Mouse (Mus musculus): ENCODE data around the gene Svopl. TPM values are rescaled to one million over a fixed set of nuclear protein-coding genes. Genes with fewer than 3 reads are reported as not detected.
A peak's percentile ranks its signal among the peaks of the same experiment; 100 is the strongest.

The Svopl gene
- total and polyA plus RNA-seq, 3 experiments, result 0.39 to 2.1 (median 0.41) TPM

- intact Hi-C loops (cut with DNase I), result no loop called here
- DNase-seq, result peak in 1 of 2 experiments; percentile 23
- TF ChIP-seq POLR2A (IDR thresholded peaks at IDR 0.05; ENCODE audit: insufficient read depth, low read depth, low read length) (no peak), EP300 (IDR thresholded peaks at IDR 0.05; ENCODE audit: insufficient read depth, low read depth, low read length) (no peak), CTCF (IDR thresholded peaks at IDR 0.05) (no peak)
- Histone ChIP-seq H3K27ac (peak overlapping the region; percentile 24), H3K9ac (ENCODE audit: low read depth, low read length) (no peak overlapping the region), H3K36me3 (ENCODE audit: control insufficient read depth, insufficient read depth, low read length) (no peaks in the 10 kb centered on the region), H3K4me3 (no peak overlapping the region), H3K4me1 (ENCODE audit: control insufficient read depth, insufficient read depth, low read length) (peaks cover 7% of the 10 kb centered on the region), H3K79me2 (replicated peaks; ENCODE audit: control insufficient read depth, insufficient read depth, low read length) (no peaks in the 10 kb centered on the region), H3K27me3 (ENCODE audit: control insufficient read depth, insufficient read depth, low read length) (no peaks in the 10 kb centered on the region)
- WGBS, result 35% methylated on average over 6 of the region's 6 CpGs
Observed at GRCm38 (mm10) chr6:38048800-38049561, 2.2 kb upstream of the Svopl start.

GRCm38 (mm10) chr6:38048003-38048402 is 1.2 kb upstream of the Svopl start:
- Histone ChIP-seq H3K9ac (ENCODE audit: low read depth, low read length) (no peak overlapping the region), H3K79me2 (replicated peaks; ENCODE audit: control insufficient read depth, insufficient read depth, low read length) (no peaks in the 10 kb centered on the region), H3K27me3 (ENCODE audit: control insufficient read depth, insufficient read depth, low read length) (no peaks in the 10 kb centered on the region), H3K36me3 (ENCODE audit: control insufficient read depth, insufficient read depth, low read length) (no peaks in the 10 kb centered on the region), H3K27ac (peak overlapping the region; percentile 8; the same call in 1 of the 2 replicates), H3K4me3 (no peak overlapping the region), H3K4me1 (ENCODE audit: control insufficient read depth, insufficient read depth, low read length) (peaks cover 7% of the 10 kb centered on the region)
- intact Hi-C loops (cut with DNase I), result no loop called here
- WGBS, result 80% methylated on average over 4 of the region's 4 CpGs
- no peak for DNase-seq
- no peak for TF ChIP-seq CTCF (IDR thresholded peaks at IDR 0.05)
- TF ChIP-seq EP300 (IDR thresholded peaks at IDR 0.05; ENCODE audit: insufficient read depth, low read depth, low read length), result no peak
- no peak for TF ChIP-seq POLR2A (IDR thresholded peaks at IDR 0.05; ENCODE audit: insufficient read depth, low read depth, low read length)

- Histone ChIP-seq H3K9ac (ENCODE audit: low read depth, low read length) (no peak overlapping the region), H3K4me1 (ENCODE audit: control insufficient read depth, insufficient read depth, low read length) (peaks cover 7% of the 10 kb centered on the region), H3K4me3 (no peak overlapping the region), H3K36me3 (ENCODE audit: control insufficient read depth, insufficient read depth, low read length) (no peaks in the 10 kb centered on the region), H3K27ac (peak overlapping the region; percentile 42), H3K79me2 (replicated peaks; ENCODE audit: control insufficient read depth, insufficient read depth, low read length) (no peaks in the 10 kb centered on the region), H3K27me3 (ENCODE audit: control insufficient read depth, insufficient read depth, low read length) (no peaks in the 10 kb centered on the region)
- no peak for DNase-seq
- 67% methylated on average over 5 of the region's 5 CpGs for WGBS
- no peak for TF ChIP-seq EP300 (IDR thresholded peaks at IDR 0.05; ENCODE audit: insufficient read depth, low read depth, low read length)
- intact Hi-C loops (cut with DNase I), result no loop called here
Observed at GRCm38 (mm10) chr6:38032801-38033566, 13.8 kb downstream of the Svopl start.

DNA sequence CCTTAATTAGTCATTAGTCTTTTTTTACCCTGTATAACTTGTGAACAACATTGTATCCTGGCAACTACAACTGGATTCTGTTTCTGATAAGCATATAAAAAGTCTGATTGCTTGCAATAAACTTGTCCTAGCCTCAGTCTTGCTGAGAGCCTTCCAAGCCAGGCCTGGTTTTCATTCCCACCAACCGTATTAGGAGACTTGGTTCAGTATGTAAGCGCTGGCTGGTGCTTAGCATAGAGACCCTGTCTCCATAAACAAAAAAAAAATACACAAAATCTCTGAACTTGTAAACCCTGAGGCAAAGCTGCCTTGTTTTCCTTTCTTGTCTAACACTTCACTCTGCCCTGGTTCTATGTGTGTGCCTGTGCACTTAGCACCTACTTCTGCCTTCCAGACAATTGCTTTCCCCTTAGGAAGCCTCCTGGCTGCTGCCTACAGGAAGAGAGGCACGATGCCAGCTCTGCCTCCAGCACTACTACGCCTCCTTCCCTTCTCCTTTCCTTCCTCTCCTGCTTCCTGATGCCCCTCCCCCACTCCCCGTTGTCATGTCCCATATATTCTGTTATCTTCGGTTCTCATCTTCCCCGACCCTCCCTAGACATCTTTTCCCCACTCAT is 14.8 kb downstream of the Svopl start:
- WGBS, result 35% methylated on average over 7 of the region's 7 CpGs
- Histone ChIP-seq H3K27me3 (ENCODE audit: control insufficient read depth, insufficient read depth, low read length) (no peaks in the 10 kb centered on the region), H3K79me2 (replicated peaks; ENCODE audit: control insufficient read depth, insufficient read depth, low read length) (no peaks in the 10 kb centered on the region), H3K36me3 (ENCODE audit: control insufficient read depth, insufficient read depth, low read length) (no peaks in the 10 kb centered on the region), H3K4me3 (no peak overlapping the region), H3K9ac (ENCODE audit: low read depth, low read length) (no peak overlapping the region), H3K27ac (peak overlapping the region; percentile 17; the same call in 1 of the 2 replicates), H3K4me1 (ENCODE audit: control insufficient read depth, insufficient read depth, low read length) (peaks cover 7% of the 10 kb centered on the region)
- TF ChIP-seq POLR2A (IDR thresholded peaks at IDR 0.05; ENCODE audit: insufficient read depth, low read depth, low read length) (no peak), CTCF (IDR thresholded peaks at IDR 0.05) (no peak), EP300 (IDR thresholded peaks at IDR 0.05; ENCODE audit: insufficient read depth, low read depth, low read length) (no peak)
- no peak for DNase-seq
- intact Hi-C loops (cut with DNase I), result no loop called here

- Histone ChIP-seq H3K79me2 (replicated peaks; ENCODE audit: control insufficient read depth, insufficient read depth, low read length) (no peaks in the 10 kb centered on the region), H3K36me3 (ENCODE audit: control insufficient read depth, insufficient read depth, low read length) (no peaks in the 10 kb centered on the region), H3K4me3 (no peak overlapping the region), H3K4me1 (ENCODE audit: control insufficient read depth, insufficient read depth, low read length) (peaks cover 5% of the 10 kb centered on the region), H3K9ac (ENCODE audit: low read depth, low read length) (no peak overlapping the region), H3K27ac (no peak overlapping the region), H3K27me3 (ENCODE audit: control insufficient read depth, insufficient read depth, low read length) (no peaks in the 10 kb centered on the region)
- intact Hi-C loops (cut with DNase I), result no loop called here
- WGBS, result 78% methylated on average over 2 of the region's 2 CpGs
- DNase-seq, result no peak
- TF ChIP-seq CTCF (IDR thresholded peaks at IDR 0.05) (no peak), POLR2A (IDR thresholded peaks at IDR 0.05; ENCODE audit: insufficient read depth, low read depth, low read length) (no peak), EP300 (IDR thresholded peaks at IDR 0.05; ENCODE audit: insufficient read depth, low read depth, low read length) (no peak)
Observed at GRCm38 (mm10) chr6:38028205-38028604, 18.6 kb downstream of the Svopl start.
